Mouse (Mus musculus) heart, postnatal 0 days (tissue): ENCODE data around the gene Kcnd2.

Source experiments
- CTCF ChIP-seq: IDR thresholded peaks from 2 replicates; pipeline ENCODE4 v1.5.1; 2016; ENCODE audit warnings: antibody characterized with exemption, control low read depth, low read depth
- EP300 ChIP-seq: IDR thresholded peaks from 2 replicates; pipeline ENCODE4 v1.6.1; 2016; ENCODE audit warnings: antibody characterized with exemption, low read depth

DNA sequence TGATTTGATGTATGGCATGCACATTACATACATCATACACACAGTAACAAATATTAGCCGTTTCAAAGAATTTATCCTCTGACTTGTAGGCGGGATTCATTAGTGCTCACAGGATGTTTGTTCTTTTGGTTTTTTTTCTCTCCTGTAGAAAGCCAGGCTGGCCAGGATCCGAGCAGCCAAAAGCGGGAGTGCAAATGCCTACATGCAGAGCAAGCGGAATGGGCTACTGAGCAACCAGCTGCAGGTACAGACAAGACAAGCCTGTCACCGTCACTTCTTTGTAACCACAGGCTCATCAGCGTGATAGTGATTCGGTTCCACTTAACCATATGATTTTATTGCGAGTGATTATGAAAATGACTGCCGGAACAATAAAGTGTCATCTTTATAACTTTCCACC, 506.9 kb downstream of the Kcnd2 start:
- TF ChIP-seq CTCF: no peak
- no peak for TF ChIP-seq EP300
